Mouse (Mus musculus) stomach, embryonic 14.5 days (tissue): ENCODE data around the gene Khsrp. TPM values are rescaled to one million over a fixed set of nuclear protein-coding genes. Genes with fewer than 3 reads are reported as not detected.

Source experiments
- ATAC-seq: fragments of 200-750 bp; cut with Nextera tagmentation; 2 replicates; pipeline ENCODE4 v1.8.0; 2017; ENCODE audit warnings: low read depth, moderate TSS enrichment; ENCODE audit not compliant: insufficient number of reproducible peaks, insufficient read depth, low FRiP score
- H3K27ac ChIP-seq: fragments of 300-500 bp; sonication (generic); 2 replicates; pipeline ENCODE4 v1.5.1; 2014; ENCODE audit warnings: mild to moderate bottlenecking, low read length, moderate library complexity, mixed read lengths
- H3K27me3 ChIP-seq: fragments of 300-500 bp; sonication (generic); 2 replicates; pipeline ENCODE4 v1.6.1; 2014; ENCODE audit warnings: low read length, control low read depth, mixed read lengths; ENCODE audit not compliant: control insufficient read depth, insufficient read depth
- H3K36me3 ChIP-seq: fragments of 300-500 bp; sonication (generic); 2 replicates; pipeline ENCODE4 v1.6.1; 2014; ENCODE audit warnings: mild to moderate bottlenecking, control low read depth, low read length, moderate library complexity, mixed read lengths; ENCODE audit not compliant: control insufficient read depth, insufficient read depth
- H3K4me1 ChIP-seq: fragments of 300-500 bp; sonication (generic); 2 replicates; pipeline ENCODE4 v1.6.1; 2014; ENCODE audit warnings: low read length, control low read depth, mixed read lengths; ENCODE audit not compliant: control insufficient read depth, insufficient read depth
- H3K4me2 ChIP-seq: fragments of 300-500 bp; sonication (generic); replicated peaks from 2 replicates; pipeline ENCODE4 v1.6.1; 2014; ENCODE audit warnings: low read depth, low read length, control low read depth
- H3K4me3 ChIP-seq: fragments of 300-500 bp; sonication (generic); 2 replicates; pipeline ENCODE4 v1.5.1; 2014; ENCODE audit warnings: low read depth, low read length, control low read depth
- H3K9ac ChIP-seq: fragments of 300-500 bp; sonication (generic); replicated peaks from 2 replicates; pipeline ENCODE4 v1.6.1; 2014; ENCODE audit warnings: low read depth, mild to moderate bottlenecking, control low read depth, low read length, moderate library complexity, mixed read lengths
- H3K9me3 ChIP-seq: fragments of 300-500 bp; sonication (generic); 2 replicates; pipeline ENCODE4 v1.6.1; 2016; ENCODE audit warnings: low read depth, low read length, control low read depth; ENCODE audit not compliant: control insufficient read depth
- WGBS: fragments of 180-500 bp; shearing (Covaris S2); extraction: QIAGEN DNeasy Blood & Tissue Kit; methylation state at CpG from one replicate; pipeline ENCODE4 v1.1.7; 2014; 5-methylcytosine and 5-hydroxymethylcytosine counted together
- polyA plus RNA-seq: library from polyadenylated mRNA; unstranded; fragments of >200 nt; fragmentation: Nextera tagmentation; extraction: Ambion mirVana; gene quantifications from 2 replicates; pipeline ENCODE4 v1.2.1, GENCODE M21; 2014

Gene Khsrp
- polyA plus RNA-seq, 1 experiment from 2014 or later: 45.8 TPM

- Histone ChIP-seq H3K4me2 (no peak overlapping the region), H3K27me3 (no peaks in the 10 kb centered on the region), H3K4me3 (no peak overlapping the region), H3K4me1 (no peaks in the 10 kb centered on the region), H3K36me3 (peaks cover 54% of the 10 kb centered on the region), H3K27ac (no peak overlapping the region), H3K9ac (no peak overlapping the region), H3K9me3 (no peaks in the 10 kb centered on the region)
- 87% methylated on average over 5 of the region's 5 CpGs for WGBS
- ATAC-seq: no peak
These were observed 10.4 kb downstream of the Khsrp start for GRCm38 (mm10) chr17:57020960-57021359.

- no peaks in the 10 kb centered on the region for H3K4me1 ChIP-seq
- no peak overlapping the region for H3K4me2 ChIP-seq
- no peaks in the 10 kb centered on the region for H3K27me3 ChIP-seq
- H3K9ac ChIP-seq: no peak overlapping the region
- H3K4me3 ChIP-seq: no peak overlapping the region
- WGBS: 71% methylated on average over 2 of the region's 2 CpGs
- H3K27ac ChIP-seq: no peak overlapping the region
- no peak for ATAC-seq
- no peaks in the 10 kb centered on the region for H3K9me3 ChIP-seq
- peaks cover 41% of the 10 kb centered on the region for H3K36me3 ChIP-seq
These were observed 11.6 kb downstream of the Khsrp start for GRCm38 (mm10) chr17:57019693-57020092.

- peaks cover 4% of the 10 kb centered on the region; the same call in 1 of the 2 replicates for H3K4me1 ChIP-seq
- H3K9me3 ChIP-seq: no peaks in the 10 kb centered on the region
- H3K27me3 ChIP-seq: no peaks in the 10 kb centered on the region
- H3K4me2 ChIP-seq: peak overlapping the region; percentile 66
- peak overlapping the region; percentile 89 for H3K27ac ChIP-seq
- peak overlapping the region; percentile 77 for H3K4me3 ChIP-seq
- ATAC-seq: no peak
- 67% methylated on average over 13 of the region's 13 CpGs for WGBS
- no peak overlapping the region for H3K9ac ChIP-seq
- peaks cover 15% of the 10 kb centered on the region for H3K36me3 ChIP-seq
These were observed 19.0 kb downstream of the Khsrp start for GRCm38 (mm10) chr17:57012245-57012795.

GRCm38 (mm10) chr17:57011236-57012141, 19.8 kb downstream of the Khsrp start, which contains the start of the genes Gtf2f1 and Gm17949:
Gene Gtf2f1 (minus strand): TSS chr17:57011288.
Gene Gm17949 (plus strand): TSS chr17:57011469.
- Histone ChIP-seq H3K4me2 (peak within 1 kb of the TSS; percentile 80), H3K27me3 (no peaks in the 10 kb centered on the region), H3K4me1 (peaks cover 4% of the 10 kb centered on the region; the same call in 1 of the 2 replicates), H3K36me3 (peaks cover 23% of the 10 kb centered on the region), H3K4me3 (peak within 1 kb of the TSS; percentile 77), H3K9ac (peak within 1 kb of the TSS; percentile 70), H3K27ac (peak within 1 kb of the TSS; percentile 89), H3K9me3 (no peaks in the 10 kb centered on the region)
- under 1% methylated on average over 51 of the region's 51 CpGs for WGBS
- ATAC-seq: peak; percentile 90

- Histone ChIP-seq H3K27me3 (no peaks in the 10 kb centered on the region), H3K4me1 (peaks cover 4% of the 10 kb centered on the region; the same call in 1 of the 2 replicates), H3K4me2 (peak overlapping the region; percentile 80), H3K4me3 (peak overlapping the region; percentile 77), H3K36me3 (peaks cover 25% of the 10 kb centered on the region), H3K27ac (peak overlapping the region; percentile 64; the same call in 1 of the 2 replicates), H3K9me3 (no peaks in the 10 kb centered on the region), H3K9ac (peak overlapping the region; percentile 70)
- WGBS: under 1% methylated on average over 19 of the region's 19 CpGs
- peak; percentile 23 for ATAC-seq
These were observed 20.4 kb downstream of the Khsrp start for GRCm38 (mm10) chr17:57010911-57011235.

- H3K27ac ChIP-seq: no peak overlapping the region
- peaks cover 49% of the 10 kb centered on the region for H3K36me3 ChIP-seq
These were observed 24.0 kb downstream of the Khsrp start for GRCm38 (mm10) chr17:57007137-57007905.

GRCm38 (mm10) chr17:57003994-57004393, 27.3 kb downstream of the Khsrp start:
- peaks cover 46% of the 10 kb centered on the region for H3K36me3 ChIP-seq
- no peaks in the 10 kb centered on the region for H3K27me3 ChIP-seq
- no peak overlapping the region for H3K27ac ChIP-seq
- no peak for ATAC-seq
- no peak overlapping the region for H3K4me2 ChIP-seq
- 92% methylated on average over 7 of the region's 7 CpGs for WGBS
- no peak overlapping the region for H3K9ac ChIP-seq
- no peak overlapping the region for H3K4me3 ChIP-seq
- no peaks in the 10 kb centered on the region for H3K4me1 ChIP-seq
- H3K9me3 ChIP-seq: no peaks in the 10 kb centered on the region

More at GRCm38 (mm10) chr17:57007137-57007905, 24.0 kb downstream of the Khsrp start:
- H3K27me3 ChIP-seq: no peaks in the 10 kb centered on the region
- no peaks in the 10 kb centered on the region for H3K9me3 ChIP-seq
- 91% methylated on average over 13 of the region's 13 CpGs for WGBS
- H3K4me1 ChIP-seq: peaks cover 4% of the 10 kb centered on the region; the same call in 1 of the 2 replicates
- no peak for ATAC-seq
- H3K4me3 ChIP-seq: no peak overlapping the region
- no peak overlapping the region for H3K4me2 ChIP-seq
- no peak overlapping the region for H3K9ac ChIP-seq

- Histone ChIP-seq H3K9me3 (no peaks in the 10 kb centered on the region), H3K9ac (no peak overlapping the region), H3K27ac (no peak overlapping the region), H3K27me3 (no peaks in the 10 kb centered on the region), H3K4me1 (peaks cover 7% of the 10 kb centered on the region; the same call in 1 of the 2 replicates), H3K4me2 (no peak overlapping the region), H3K36me3 (peaks cover 32% of the 10 kb centered on the region), H3K4me3 (no peak overlapping the region)
- WGBS: 52% methylated on average over 8 of the region's 8 CpGs
- no peak for ATAC-seq
These were observed 30.1 kb downstream of the Khsrp start for GRCm38 (mm10) chr17:57001228-57001627.
